Mouse (Mus musculus) fat pad, adult 2 months (tissue): ENCODE results near the gene Rps25.
A peak's percentile ranks its signal among the peaks of the same experiment; 100 is the strongest.
"Not testable (repeated sequence)": the region's sequence is repeated elsewhere in the genome, so short reads cannot be mapped to it uniquely, and the experiment has no call there.

Source experiments
- DNase-seq: peaks from one replicate; pipeline ENCODE4 v3.0.0-alpha.2; 2011; ENCODE audit warnings: low read depth, low spot score; ENCODE audit errors: extremely low read depth

Gene Rps25

DNA sequence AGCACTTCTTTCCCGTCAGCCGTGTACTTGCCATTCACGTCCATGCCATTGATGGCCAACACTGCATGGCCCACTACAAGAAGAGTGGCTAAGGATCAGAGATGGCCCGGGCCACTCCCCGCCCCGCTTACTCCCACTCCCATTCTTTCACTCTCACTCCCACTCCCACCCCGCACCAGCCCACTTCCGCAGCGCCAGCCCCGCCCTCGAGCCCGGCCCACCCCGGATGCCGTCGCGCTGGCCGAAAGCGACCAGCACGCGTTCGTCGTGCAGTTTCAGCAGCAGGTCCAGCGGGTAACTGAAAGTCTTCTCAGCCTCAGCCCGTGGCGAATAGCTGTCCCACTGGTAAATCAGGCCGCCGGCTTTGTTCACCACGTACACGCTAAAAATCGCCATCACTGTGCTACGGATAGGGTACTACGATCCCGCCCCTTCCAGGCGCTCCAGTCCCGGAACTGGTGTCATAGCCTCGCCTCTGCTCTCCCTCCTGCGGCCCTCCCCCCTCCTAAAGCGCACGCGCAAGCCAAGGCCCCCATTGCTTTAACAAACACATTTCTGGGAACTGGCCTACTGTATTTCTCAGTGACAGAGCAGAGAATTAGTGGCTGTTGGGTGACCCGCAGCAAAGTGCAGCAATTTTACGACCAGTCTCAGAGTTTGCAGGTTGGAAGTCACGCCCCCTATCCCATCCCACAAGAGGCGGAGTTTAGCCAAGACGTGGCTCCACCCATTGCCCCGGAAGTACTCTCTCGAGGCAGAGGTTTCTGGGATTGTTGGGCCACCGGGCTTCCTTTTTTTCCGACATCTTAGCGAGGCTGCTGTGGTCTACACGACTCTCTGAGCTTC lies at the start of gene Rps25, which contains the start of gene Trappc4:
Rps25 (plus strand) TSS at position 234 of the 846 bp plus-strand sequence.
Trappc4 (minus strand) TSS at position 695 of the 846 bp plus-strand sequence.
- peak; percentile 68 for DNase-seq

- no peak for DNase-seq
Measured at GRCm38 (mm10) chr9:44357207-44357606, 49.7 kb upstream of the Rps25 start.

DNA sequence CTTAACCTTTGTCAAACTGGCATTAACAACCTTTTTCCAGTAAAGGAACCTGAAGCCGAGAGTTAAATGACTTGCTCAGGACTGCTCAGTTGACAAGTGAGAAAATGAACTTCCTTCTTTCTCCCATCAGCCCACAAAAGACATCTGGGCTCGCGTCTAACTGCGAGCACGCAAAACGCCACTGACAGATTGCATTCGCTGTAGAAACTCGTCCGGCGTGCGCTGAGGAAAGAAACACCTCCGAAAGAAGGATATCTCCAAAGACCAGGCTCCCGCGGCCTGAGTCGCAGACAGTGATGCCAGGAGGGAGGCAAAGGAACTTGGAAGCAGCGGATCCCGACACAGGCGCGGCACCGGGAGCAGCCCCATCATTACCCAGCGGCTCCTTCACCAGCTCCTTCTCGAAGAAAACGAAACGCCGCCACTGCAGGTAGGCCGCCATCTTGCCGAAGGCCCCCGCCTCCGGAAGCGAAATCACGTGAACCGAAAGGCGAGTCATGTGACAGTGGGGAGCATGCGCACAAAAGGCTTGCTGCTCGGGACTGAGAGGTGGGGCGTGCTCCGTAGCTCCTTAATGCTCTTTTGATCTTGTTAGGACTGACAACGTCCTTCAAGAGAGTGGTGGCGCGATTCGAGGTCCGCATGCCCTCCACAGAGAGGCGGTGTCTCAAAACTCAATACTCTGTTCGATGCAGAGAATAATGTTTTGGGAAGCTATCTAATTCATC lies 45.6 kb upstream of the Rps25 start, which contains the start of gene Vps11:
Vps11 (minus strand) TSS at position 481 of the 728 bp plus-strand sequence.
- peak; percentile 54 for DNase-seq

DNA sequence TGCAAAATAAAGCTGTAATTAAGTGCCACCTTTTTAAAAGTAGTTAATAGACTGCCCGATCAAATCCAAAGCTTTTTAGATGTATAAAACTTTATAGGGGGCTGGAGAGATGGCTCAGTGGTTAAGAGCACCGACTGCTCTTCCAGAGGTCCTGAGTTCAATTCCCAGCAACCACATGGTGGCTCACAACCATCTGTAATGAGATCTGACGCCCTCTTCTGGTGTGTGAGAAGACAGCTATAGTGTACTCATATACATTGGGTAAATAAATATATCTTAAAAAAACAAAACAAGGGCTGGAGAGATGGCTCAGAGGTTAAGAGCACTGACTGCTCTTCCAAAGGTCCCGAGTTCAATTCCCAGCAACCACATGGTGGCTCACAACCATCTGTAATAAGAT lies 45.0 kb upstream of the Rps25 start:
- DNase-seq, result not testable (repeated sequence)

DNA sequence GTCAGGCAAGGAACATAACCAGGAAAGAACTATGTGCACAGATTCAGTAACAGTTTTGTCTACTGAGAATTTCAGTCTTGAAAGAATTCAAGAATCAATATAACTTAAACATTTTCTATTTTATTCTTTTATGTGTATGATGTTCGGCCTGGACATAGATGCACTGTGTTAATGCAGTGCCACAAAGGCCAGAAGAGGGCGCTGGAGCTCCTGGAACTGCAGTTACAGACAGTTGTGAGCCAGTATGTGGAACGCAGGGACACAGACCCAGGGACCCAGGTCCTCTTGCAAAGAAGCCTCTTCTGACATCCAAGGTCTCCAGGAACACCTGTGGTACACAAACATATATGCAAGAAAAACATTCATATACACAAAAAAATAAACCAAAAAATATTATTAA lies 42.5 kb upstream of the Rps25 start:
- DNase-seq, result no peak

DNA sequence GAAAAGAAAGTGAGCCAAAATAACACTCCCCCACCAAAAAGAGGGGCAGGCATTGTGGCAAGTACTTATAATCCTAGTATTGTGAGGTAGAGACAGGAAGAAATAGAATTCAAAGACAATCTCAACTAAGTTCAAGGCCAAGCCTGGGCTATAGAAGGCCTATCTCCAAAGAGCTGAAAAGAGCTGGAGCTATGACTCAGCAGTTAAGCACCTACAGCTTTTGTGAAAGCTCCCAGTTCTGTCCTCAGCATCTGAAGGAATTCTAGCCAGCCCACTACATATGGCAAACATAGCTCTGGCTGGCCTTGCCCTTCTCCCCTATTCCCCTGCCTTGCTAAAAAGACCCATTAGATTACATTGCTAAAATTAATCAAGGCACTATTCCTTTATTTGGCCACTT lies 33.6 kb upstream of the Rps25 start:
- DNase-seq, result no peak

- DNase-seq, result no peak
Measured at GRCm38 (mm10) chr9:44376141-44376540, 30.8 kb upstream of the Rps25 start.

DNA sequence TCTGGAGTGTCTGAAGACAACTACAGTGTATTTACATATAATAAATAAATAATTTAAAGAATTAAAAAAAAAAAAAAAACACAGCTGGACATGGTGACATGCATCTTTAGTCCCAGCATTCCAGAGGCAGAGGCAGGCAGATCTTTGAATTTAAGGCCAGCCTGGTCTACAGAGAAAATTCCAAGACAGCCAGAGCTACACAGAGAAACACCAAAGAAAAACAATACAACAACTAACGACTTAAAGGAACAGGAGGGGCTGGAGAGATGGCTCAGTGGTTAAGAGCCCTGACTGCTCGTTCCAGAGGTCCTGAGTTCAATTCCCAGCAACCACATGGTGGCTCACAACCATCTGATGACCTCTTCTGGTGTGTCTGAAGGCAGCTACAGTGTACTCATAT lies 29.6 kb upstream of the Rps25 start:
- DNase-seq, result not testable (repeated sequence)

- no peak for DNase-seq
Measured at GRCm38 (mm10) chr9:44378153-44378730, 28.7 kb upstream of the Rps25 start.

- peak; percentile 66 for DNase-seq
Measured at GRCm38 (mm10) chr9:44379054-44379834, 27.7 kb upstream of the Rps25 start, which contains the start of gene Hyou1. Hyou1 (plus strand) TSS chr9:44379490.

GRCm38 (mm10) chr9:44379862-44380261 lies 27.1 kb upstream of the Rps25 start:
- no peak for DNase-seq

- no peak for DNase-seq
Measured at GRCm38 (mm10) chr9:44384596-44384995, 22.3 kb upstream of the Rps25 start.

DNA sequence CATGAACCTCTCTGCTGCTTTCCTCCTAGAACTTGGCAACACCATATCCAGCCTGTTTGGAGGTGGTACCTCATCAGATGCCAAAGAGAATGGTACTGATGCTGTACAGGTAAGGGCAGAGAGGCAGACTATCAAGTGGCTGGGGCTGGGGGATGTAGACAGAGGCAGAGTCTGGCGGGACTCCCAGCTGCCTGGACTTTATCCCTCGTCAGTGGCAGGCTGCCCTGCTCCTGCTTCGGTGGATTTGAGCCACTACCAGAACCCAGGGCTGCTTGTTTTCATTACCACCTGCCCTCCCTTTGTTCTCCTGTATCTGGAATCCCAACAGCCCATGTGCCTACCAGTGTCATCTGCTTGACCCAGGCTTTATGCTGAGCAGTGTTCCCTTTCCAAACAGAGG lies 19.7 kb upstream of the Rps25 start:
- no peak for DNase-seq

GRCm38 (mm10) chr9:44389273-44389672 lies 17.7 kb upstream of the Rps25 start:
- no peak for DNase-seq

DNA sequence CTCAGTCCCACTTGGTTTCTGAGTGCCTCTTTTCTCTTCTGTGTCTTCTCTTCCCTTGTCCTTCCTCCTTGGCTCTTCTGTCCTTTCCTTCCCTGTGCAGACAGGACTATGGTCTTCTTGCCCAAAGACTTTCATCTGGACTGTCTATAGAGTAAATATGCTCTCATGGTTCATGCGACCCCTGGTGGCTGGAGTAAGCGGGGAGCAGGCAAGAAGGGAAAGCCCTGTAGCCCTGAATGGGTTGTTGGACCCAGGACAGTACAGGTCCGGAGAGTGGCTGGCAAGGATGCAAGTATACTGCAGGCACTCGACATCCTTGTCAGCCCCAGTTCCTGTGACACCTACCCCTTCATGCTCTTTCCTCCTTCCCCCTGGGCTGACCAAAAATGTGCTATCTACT lies 15.5 kb upstream of the Rps25 start:
- no peak for DNase-seq

- DNase-seq, result peak; percentile 86
Measured at GRCm38 (mm10) chr9:44396684-44397411, 10.1 kb upstream of the Rps25 start, which contains the start of gene Slc37a4. Slc37a4 (plus strand) TSS chr9:44396852.

DNA sequence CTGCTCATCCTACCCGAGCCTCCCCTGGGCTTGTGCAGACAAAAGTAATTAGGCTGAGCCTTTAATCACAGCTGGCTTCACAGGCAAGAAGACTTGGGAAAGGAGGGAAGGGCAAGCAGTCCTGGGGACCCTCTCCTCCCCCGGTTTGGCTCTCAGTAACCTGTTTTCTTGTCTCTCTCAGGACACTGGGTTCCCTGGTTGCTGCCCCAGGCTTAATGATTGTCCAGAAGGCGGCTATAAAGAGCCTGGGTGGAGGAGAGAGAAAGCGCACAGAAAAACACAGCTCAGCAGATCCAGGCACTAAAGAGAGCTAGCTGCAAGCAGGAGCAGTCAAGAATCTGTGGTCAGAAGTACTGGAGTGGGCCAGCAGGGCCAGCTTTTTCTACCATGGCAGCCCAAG lies 8.9 kb upstream of the Rps25 start:
- DNase-seq, result no peak

- no peak for DNase-seq
Measured at GRCm38 (mm10) chr9:44398551-44398950, 8.4 kb upstream of the Rps25 start.

- no peak for DNase-seq
Measured at GRCm38 (mm10) chr9:44399114-44399794, 7.7 kb upstream of the Rps25 start.

- DNase-seq, result no peak
Measured at GRCm38 (mm10) chr9:44399795-44400114, 7.2 kb upstream of the Rps25 start.
